Mouse (Mus musculus) heart, adult 2 months (tissue): ENCODE data around the gene Borcs5.

ENCODE experiments used
- CTCF ChIP-seq: fragments of 200-600 bp; IDR thresholded peaks from 2 replicates; pipeline ENCODE4 v1.8.1; 2022; ENCODE audit warnings: antibody characterized with exemption, mild to moderate bottlenecking, moderate library complexity
- EP300 ChIP-seq: fragments of 200-500 bp; IDR thresholded peaks from 2 replicates; pipeline ENCODE4 v1.6.1; 2011; ENCODE audit warnings: low read depth, low read length, control low read depth; ENCODE audit not compliant: insufficient read depth

DNA sequence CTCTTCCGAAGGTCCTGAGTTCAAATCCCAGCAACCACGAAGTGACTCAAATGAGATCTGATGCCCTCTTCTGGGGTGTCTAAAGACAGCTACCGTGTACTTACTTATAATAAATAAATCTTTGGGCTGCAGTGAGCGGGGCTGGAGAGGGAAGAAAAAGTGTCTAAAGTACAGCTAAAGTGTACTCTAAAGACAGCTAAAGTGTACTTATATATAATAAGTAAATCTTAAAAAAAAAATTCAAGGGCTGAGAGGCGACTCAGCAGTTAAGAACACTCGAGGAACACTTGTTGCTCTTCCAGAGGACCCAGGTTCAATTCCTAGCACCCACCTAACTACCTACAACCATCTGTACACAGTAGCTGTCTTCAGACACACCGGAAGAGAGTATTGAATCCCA is 106.6 kb downstream of the Borcs5 start:
- TF ChIP-seq EP300 (no peak), CTCF (no peak)
